Mouse (Mus musculus): ENCODE measurements around the gene Ankrd55.
A peak's percentile ranks its signal among the peaks of the same experiment; 100 is the strongest.

The Ankrd55 gene

DNA sequence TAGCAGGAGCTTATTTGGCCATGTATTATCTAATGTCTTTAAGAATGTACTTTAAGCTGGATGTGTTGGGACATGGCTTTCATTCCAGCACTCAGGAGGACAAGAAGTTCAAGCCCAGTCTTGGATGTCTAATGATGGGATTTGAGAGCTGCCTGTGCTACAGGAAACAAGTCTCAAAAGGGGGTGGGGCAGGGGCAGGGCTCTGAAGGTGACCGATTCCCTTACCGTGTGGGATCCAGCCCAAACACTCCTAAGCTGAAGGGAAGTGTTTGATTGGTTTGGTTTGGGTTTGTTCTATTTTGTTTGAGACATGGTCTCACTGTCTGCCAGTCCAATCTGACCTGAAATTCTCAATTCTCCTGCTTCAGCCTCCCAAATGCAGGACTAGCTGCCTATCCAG lies 93.2 kb downstream of the Ankrd55 start:
- DNase-seq (ENCODE audit: low read depth): no peak

DNA sequence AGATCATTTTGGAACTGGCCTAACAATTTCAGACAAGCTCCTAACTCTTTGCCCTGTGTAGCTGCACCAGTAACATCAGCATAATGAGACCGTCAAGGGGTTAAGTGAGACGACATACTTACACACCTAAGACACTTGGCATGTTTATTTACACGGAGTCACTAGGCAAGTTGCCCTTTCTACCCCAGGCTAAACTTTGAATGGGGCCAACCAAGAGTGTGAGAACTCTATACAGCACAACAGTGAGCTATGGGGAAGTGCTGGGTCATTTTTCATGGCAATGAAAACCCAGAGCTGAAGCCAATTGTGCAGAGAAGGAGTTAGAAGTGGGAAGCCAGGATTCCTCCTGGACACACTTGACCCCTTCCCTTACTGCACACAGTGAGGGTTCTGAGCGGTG lies 94.2 kb downstream of the Ankrd55 start:
- no peak for DNase-seq (ENCODE audit: low read depth)

GRCm38 (mm10) chr13:112382956-112383355 lies 94.7 kb downstream of the Ankrd55 start:
- DNase-seq (ENCODE audit: low read depth): peak; percentile 67

GRCm38 (mm10) chr13:112383941-112384659 lies 95.8 kb downstream of the Ankrd55 start:
- no peak for DNase-seq (ENCODE audit: low read depth)

- no peak for DNase-seq (ENCODE audit: low read depth)
Observed at GRCm38 (mm10) chr13:112385040-112385439, 96.8 kb downstream of the Ankrd55 start.

- no peak for DNase-seq (ENCODE audit: low read depth)
Observed at GRCm38 (mm10) chr13:112386494-112387075, 98.3 kb downstream of the Ankrd55 start.

DNA sequence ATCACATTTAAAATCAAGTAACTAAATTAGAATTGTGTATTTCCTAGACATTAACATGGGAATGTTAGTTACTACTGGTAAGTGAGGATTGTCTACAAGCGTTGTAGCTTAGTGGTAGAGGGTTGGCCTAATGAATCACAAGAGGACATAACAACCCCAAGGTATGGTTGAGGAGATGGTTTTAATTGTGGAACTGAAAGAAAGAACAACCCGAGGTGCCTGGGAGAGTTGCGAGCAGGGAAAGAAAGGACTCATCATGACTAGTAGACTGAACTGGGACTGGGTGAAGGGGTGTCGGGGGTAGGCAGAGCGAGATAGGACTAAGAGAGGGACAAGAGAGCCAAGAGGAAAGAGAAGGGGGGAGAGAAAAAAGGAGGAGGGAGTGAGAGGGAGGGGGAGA lies 99.0 kb downstream of the Ankrd55 start:
- DNase-seq (ENCODE audit: low read depth): no peak

DNA sequence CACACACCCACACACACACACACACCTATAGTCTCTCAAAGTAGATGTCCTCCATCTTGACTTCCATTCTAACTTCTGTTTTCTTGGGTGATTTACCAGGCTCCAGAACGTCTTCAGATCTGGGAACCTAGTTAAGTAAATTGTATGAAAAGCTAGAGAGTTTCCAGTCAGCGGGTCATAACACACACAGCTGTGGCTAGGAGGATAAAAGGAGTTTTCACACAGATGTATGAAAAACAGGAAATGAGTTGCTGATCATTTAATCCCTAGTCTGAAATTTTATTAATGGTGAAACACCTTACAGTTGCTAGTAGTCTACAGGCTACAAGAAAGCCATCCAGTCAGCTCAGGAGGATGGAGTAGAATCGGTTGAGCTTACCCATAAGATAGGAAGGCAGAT lies 99.9 kb downstream of the Ankrd55 start:
- no peak for DNase-seq (ENCODE audit: low read depth)

GRCm38 (mm10) chr13:112390206-112390605 lies 102.0 kb downstream of the Ankrd55 start:
- DNase-seq (ENCODE audit: low read depth): no peak

DNA sequence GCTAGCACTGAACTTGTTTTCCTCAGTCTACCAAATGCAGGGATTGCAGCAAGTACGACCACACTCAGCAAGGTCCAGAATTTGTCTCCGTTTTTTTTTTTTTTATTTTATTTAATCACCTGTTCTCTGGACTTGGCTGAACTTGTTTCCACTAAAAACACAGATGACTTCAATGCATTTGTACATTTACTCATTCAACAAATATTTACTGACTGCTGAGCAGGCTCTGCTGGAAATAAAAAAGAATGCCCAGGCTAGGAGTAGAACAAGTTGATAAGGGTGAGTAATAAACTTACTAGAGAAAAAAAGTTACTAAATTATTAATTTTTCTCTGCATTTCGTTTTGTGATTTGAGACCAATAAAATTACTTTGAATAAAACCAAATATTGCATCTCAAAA lies 103.1 kb downstream of the Ankrd55 start:
- no peak for DNase-seq (ENCODE audit: low read depth)

GRCm38 (mm10) chr13:112393356-112393755 lies 105.1 kb downstream of the Ankrd55 start:
- DNase-seq (ENCODE audit: low read depth): no peak

DNA sequence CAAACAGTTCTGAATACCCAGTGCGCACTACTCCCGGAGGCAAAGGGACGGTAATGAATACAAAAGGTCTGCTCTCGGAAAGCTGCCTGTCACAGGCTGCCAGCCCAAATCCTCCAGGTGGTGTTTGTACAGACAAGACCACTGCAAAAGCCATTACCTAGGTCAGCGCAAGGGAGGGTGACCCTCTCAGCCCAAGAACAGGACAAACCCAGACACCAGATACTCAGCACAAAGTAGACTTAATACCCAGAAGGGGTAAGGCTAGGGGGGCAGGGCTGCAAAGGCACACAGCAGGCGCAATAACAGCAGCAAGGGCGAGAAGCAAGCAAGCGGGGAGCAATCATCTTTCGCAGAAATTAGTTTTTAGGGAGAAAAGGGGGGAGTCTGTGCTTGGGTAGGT lies 106.0 kb downstream of the Ankrd55 start:
- DNase-seq (ENCODE audit: low read depth): no peak

DNA sequence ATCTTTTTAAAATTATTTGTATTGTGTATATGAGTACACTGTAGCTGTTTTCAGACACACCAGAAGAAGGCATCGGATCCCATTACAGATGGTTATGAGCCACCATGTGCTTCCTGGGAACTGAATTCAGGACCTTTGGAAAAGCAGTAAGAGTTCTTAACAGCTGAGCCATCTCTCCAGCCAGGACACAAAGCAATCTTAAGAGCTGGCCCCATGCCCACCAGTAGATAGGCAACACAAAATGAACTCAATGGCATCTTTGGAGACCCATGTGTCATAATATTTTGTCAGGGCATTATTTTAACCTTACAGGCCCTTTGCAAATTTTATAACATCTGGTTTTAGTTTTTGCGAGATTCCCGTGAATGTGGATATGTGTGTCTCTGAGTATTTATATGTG lies 116.5 kb downstream of the Ankrd55 start:
- DNase-seq (ENCODE audit: low read depth): no peak

- DNase-seq (ENCODE audit: low read depth): no peak
Observed at GRCm38 (mm10) chr13:112405184-112405583, 116.9 kb downstream of the Ankrd55 start.

DNA sequence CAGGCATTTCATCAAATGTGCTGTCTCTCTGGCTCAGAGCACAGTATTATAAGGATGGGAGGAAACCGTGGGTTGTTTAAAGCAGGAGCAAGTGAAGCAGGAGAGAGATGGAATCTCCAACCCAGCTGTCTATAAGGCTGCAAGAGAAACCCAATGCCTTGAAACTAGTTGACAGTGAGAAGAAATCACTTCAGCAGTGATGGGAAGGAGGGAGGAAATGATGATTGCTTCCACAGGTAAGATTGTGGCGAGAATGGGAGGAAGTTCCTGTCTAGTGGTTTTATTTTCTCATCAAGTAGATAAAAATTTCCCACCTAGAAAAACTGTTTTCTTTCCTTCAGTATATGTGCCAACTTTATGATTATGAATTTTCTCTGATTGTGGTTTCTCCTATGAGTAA lies 118.4 kb downstream of the Ankrd55 start:
- no peak for DNase-seq (ENCODE audit: low read depth)

DNA sequence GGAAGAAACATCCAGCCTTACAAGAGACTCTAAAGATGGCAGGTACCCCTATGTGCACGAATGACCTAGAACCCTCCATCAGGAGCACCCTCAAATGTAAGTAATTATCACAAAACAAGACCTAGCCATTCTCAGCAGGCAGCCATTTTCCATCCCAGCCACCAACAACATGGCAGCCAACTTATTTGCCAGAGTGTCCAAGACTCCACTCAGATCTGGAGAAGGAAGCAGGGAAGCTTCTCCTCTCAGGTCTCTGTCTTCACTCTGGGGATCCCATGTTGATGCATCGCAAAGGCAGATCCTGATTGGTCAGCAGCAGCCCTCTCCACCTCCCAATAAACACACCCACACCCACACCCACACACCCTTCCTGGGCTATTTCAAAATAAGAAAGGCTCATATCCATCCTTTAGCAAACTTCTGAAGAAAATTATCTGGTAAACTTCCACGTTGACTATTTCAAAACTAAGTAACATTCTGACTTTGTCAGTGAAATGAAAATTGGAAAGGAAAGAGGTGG lies 119.0 kb downstream of the Ankrd55 start:
- no peak for DNase-seq (ENCODE audit: low read depth)

DNA sequence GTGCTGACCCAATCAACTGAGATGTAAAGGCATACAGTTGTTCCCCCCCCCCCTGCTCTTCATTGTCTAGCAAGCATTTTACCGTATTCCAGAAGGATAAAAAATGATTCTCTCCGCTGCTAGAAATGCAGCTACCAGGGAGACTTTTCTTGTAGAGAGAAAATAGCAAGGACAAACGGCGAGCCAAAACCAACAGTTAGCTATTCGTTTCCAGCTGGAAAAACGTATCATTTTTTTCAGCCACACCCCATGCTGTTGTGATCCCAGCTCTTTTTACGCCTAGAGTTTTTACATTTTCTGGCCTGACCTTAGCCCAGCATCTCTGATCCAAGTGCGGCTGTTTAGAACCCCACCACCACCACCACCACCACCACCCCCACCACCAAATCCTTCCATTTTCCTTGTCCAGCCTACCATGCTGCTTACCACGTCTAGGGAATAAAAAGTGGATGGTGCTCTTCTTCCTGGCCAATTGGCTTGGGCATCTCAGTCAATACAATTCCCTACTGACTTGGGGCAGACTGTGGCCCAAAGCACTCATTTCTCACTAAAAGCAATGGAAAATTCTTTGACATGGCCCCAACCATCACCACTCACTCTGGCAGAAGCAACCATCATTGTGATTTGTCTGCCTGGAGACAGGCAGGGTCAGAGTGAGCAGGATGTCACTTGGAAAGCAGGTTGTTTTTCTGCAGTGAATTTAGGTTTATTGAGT lies 119.7 kb downstream of the Ankrd55 start:
- no peak for DNase-seq (ENCODE audit: low read depth)

DNA sequence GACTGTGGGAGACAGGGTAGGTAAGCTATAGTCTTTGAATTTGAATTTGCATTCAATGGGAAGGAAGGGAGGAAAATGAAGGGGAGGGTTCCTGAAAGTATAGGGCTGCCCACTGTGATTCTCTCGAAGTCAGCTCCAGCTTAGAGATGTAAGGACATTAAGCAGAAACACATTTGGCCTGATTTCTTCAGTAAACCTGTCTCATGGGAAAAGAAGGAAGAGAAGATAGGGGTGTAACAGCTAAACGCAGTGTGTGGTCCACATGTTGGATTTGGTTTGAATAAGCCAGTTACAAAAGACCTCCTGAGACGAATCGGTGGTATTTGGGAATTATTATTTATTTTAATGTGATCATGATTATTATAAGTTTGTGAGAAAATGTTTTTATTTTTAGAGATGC lies 120.5 kb downstream of the Ankrd55 start:
- DNase-seq (ENCODE audit: low read depth): no peak

DNA sequence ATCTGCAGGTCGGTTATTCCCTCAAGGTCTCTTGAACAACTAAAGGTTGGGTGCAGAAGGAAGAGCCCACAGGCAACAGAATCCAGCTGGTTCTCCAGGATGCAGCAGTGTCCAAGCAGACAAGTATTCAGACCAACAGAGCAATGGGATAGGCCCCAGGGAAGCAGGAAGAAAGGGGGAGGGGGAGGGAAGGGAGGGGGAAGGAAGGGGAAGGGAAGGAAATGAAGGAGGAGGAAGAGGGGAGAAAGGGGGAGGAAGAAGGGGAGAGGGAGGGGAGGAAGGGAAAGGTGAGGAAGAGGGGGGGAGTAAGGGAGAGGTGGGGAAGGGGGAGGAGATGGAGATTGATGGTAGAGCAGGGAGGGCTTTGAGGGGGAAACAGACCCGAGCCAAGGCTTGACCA lies 121.1 kb downstream of the Ankrd55 start:
- DNase-seq (ENCODE audit: low read depth): no peak

- DNase-seq (ENCODE audit: low read depth): no peak
Observed at GRCm38 (mm10) chr13:112409851-112410250, 121.6 kb downstream of the Ankrd55 start.

- DNase-seq (ENCODE audit: low read depth): no peak
Observed at GRCm38 (mm10) chr13:112410461-112410860, 122.2 kb downstream of the Ankrd55 start.

- DNase-seq (ENCODE audit: low read depth): no peak
Observed at GRCm38 (mm10) chr13:112411216-112411822, 123.1 kb downstream of the Ankrd55 start.

DNA sequence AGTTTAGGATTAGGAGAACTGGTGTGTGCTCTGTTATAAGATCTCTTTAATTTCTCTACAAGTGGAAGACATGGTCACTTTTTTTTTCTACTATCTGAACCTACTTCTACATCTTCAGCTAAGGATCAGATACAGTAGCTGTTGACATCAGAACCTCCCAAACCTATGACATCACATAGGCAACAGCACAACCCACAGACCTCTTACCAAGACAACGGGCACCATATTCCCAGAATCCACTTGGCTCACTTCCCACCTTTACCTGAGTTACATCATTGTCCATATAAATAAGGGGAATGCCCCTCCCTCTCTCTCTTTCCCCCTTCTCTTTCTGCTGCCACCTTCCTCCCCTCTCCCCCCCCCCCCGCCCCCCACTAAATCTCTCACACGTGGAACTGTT lies 124.0 kb downstream of the Ankrd55 start:
- DNase-seq (ENCODE audit: low read depth): no peak

Data from fibroblast of lung, adult 2 months (primary cell).